Mouse (Mus musculus): ENCODE measurements at regions not wholly inside any gene's neighbourhood (a gene's known extent, or its start where the extent isn't known, plus 50 kb on each side); places are given as distances from the start of the nearest gene placed in this dataset.

DNA sequence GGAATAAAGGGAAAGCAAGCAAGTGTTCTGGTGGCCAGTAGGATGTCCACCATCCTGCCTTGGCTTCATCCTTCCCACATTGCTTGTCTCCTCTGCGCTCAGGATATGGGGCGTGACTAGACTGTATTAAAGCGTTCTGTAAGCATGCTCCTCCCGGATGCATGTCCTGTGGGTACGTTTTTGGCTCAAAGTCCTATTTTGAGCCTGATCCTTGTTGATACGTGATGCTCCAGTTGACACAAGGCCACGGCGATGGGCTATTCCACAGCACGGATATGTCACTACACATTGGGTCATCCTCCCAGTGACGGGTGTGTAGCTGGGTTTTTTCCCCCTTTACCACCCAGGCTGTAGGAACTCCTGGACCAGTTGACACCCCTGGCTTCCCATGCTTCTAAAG lies 110.6 kb downstream of the Mn1 start:
- peaks cover 21% of the 10 kb centered on the region for H3K27me3 ChIP-seq
- ATAC-seq (ENCODE audit: low FRiP score) = no peak
- no peak overlapping the region for H3K4me2 ChIP-seq
- no peaks in the 10 kb centered on the region for H3K9me3 ChIP-seq
- H3K9ac ChIP-seq = no peak overlapping the region
- H3K4me1 ChIP-seq = peaks cover 41% of the 10 kb centered on the region
- H3K27ac ChIP-seq = no peak overlapping the region
- H3K4me3 ChIP-seq (replicated peaks) = no peak overlapping the region
- 91% methylated on average over 10 of the region's 10 CpGs for WGBS
- no peaks in the 10 kb centered on the region for H3K36me3 ChIP-seq (replicated peaks)

DNA sequence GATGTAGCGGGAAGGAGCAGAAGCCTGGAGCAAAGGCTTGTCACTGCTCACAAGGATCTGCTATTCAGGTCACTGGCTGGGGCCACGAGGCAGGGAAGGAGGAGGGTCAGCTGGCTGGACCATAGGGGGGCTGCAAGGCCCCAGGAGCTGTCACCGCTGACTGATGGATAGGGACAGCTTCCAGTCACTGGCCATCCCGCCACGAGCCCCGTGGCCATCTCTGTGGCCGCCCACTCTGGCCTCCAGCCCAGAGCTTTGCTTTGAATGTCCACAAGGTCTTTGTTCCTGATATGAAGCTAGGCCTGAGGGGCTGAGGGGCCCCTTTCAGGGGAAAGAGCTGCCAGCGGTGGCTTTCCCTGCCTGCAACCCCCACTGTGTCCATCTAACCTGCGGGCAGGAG lies 111.9 kb downstream of the Mn1 start:
- H3K4me3 ChIP-seq (replicated peaks) = no peak overlapping the region
- 14% methylated on average over 9 of the region's 9 CpGs for WGBS
- no peaks in the 10 kb centered on the region for H3K9me3 ChIP-seq
- H3K4me2 ChIP-seq = no peak overlapping the region
- H3K27me3 ChIP-seq = peaks cover 26% of the 10 kb centered on the region
- H3K4me1 ChIP-seq = peaks cover 40% of the 10 kb centered on the region
- no peak overlapping the region for H3K9ac ChIP-seq
- ATAC-seq (ENCODE audit: low FRiP score) = peak; percentile 40; the same call in 1 of the 2 replicates
- H3K27ac ChIP-seq = peak overlapping the region; percentile 62
- no peaks in the 10 kb centered on the region for H3K36me3 ChIP-seq (replicated peaks)

DNA sequence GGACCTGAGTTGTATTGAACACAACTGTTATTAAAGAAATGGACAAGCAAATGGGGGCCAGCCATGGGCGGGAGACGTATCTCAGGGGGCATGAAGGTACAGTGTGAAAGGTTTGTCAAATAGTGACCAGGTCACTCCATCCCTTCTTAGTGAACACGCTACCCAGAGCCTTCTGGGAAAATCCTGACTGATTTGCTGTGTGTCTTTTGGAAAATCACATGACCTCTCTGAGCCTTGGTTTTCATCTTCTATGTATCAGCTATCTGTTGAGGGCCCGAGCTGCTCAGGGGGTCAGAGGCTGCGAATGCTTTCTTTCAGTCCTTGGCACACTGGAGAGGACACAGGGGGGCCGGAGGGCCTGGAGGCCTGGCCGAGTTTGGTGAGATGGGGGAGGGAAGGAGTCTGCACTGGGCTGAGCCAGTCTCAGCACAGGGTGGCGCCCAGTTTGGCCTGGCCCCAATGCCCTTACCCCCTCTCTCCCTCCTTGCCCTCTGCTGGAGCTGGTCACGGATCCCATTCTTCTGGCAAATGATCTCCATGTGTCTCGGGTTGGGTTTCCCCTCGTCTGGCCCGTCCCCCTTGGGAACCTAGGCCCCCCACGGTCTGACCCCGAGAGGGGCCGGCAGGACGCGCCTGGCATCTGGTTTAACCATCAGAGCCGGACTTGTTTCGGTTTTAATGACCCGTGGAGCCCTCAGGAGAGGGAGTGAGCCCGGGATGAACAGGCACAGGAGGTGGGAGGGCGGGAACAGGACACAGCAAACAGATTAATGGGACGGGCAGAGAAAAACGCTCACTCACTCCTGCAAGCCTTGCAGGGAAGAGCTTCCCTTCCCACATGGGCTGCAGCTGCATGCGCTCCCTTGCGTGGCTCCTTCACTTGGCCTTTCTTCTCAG lies 113.7 kb downstream of the Mn1 start:
- Histone ChIP-seq H3K4me1 (peaks cover 54% of the 10 kb centered on the region), H3K27me3 (peaks cover 22% of the 10 kb centered on the region), H3K9ac (peak overlapping the region; percentile 12; the same call in 1 of the 2 replicates), H3K36me3 (replicated peaks) (no peaks in the 10 kb centered on the region), H3K4me3 (replicated peaks) (no peak overlapping the region), H3K27ac (0 out of 2 replicates have a peak overlapping the region, but pooled peaks have one; percentile 46), H3K4me2 (peak overlapping the region; percentile 21; the same call in 1 of the 2 replicates), H3K9me3 (no peaks in the 10 kb centered on the region)
- ATAC-seq (ENCODE audit: low FRiP score) = peak; percentile 49; the same call in 1 of the 2 replicates
- 18% methylated on average over 26 of the region's 26 CpGs for WGBS

DNA sequence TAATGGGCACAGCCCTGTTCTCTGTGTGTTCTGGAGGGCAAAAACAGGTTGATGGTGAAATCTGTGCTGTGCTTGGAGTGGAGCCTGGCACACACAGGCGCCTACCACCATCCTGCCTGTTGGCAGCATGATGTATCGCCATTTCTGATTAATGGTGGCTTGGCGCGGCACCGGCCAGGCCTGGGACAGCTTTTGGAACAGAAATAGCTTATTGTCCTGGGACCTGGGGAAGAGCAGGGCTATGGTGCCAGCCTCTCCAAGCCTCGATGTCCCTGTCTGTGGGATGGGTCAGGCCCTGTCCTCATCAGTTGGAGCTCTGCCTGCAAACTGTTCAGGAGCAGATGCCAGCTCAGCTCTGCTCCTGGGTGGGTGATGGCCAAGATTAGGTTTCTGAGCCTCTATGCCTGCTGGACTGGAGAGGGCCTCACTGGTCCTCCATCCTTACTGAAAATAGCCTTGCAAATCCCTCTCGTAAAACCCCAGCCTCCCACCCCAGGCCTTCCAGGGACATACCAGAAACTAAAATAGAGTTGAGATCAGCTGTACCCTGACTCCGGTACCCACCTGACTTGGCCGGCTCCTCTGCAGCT lies 115.4 kb downstream of the Mn1 start:
- no peak for ATAC-seq (ENCODE audit: low FRiP score)
- H3K9ac ChIP-seq = no peak overlapping the region
- no peaks in the 10 kb centered on the region for H3K9me3 ChIP-seq
- 94% methylated on average over 9 of the region's 9 CpGs for WGBS
- no peaks in the 10 kb centered on the region for H3K36me3 ChIP-seq (replicated peaks)
- H3K27me3 ChIP-seq = peaks cover 21% of the 10 kb centered on the region
- no peak overlapping the region for H3K4me3 ChIP-seq (replicated peaks)
- no peak overlapping the region for H3K4me2 ChIP-seq
- H3K4me1 ChIP-seq = peaks cover 55% of the 10 kb centered on the region
- H3K27ac ChIP-seq = no peak overlapping the region

DNA sequence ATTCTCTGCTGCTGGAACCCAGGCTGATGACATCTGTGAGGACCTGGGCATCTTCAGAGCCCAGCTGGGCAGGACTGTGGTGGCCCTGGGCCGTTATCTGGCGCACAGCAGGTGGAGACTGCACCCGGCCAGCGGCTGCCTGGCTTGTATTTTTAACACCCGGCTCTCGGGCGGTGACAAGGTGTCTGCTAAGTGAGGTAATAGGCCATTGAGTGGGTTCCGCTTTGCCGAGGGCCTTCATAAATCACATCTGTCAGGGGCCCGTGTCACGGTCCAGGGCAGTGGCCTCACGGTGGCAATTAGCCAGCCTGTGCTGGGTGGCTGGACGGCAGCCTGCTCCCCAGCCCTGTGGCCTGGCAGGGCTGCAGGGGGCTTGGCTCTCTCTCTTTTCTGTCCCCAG lies 118.8 kb downstream of the Mn1 start:
- 56% methylated on average over 13 of the region's 13 CpGs for WGBS

DNA sequence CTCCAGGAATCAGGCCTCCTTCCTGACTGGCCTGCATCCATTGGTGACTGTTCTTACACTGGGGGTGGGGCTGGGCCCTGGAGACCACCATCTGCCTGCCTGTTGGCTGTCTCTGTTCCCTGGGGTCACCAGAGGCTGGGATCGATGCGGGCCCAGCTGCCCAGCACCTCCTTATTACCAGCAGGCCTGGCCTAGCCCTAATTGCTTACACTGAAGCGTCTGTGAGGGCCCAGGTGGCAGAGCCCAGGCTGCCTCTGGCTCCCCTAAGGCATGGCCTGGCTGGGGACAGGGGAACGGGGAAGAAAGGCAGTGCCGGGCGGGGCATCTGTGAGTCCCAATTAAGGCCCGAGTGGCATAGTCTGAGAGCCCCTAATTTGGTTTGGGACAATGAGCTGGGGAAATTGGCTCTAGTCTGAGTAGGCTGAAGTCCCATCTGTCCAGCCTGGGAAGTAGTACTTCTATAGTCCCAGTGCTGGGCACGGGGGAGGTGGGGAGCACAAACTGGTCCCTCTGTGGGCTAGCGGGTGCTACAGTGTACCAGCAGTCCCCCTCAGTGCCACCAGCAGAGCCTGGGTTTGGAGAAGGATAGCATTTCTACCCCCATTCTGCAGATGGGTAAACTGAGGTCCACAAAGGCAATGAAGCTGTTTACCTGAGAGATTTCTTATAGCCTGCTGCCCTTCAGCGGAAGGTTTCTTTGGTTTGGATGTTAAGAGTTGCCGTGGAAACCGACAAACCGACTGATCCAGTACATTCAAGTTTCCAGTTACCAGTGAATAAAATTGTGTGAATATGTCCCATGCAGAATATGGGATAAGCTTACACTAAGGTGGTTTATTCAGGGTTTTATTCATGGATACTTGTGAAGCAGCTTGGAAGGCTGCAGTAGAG lies 121.6 kb downstream of the Mn1 start:
- Histone ChIP-seq H3K4me3 (replicated peaks) (no peak overlapping the region), H3K4me1 (peaks cover 49% of the 10 kb centered on the region), H3K27me3 (peaks cover 4% of the 10 kb centered on the region; the same call in 1 of the 2 replicates), H3K4me2 (no peak overlapping the region), H3K36me3 (replicated peaks) (no peaks in the 10 kb centered on the region), H3K9ac (no peak overlapping the region; the same call in 1 of the 2 replicates), H3K9me3 (no peaks in the 10 kb centered on the region), H3K27ac (peak overlapping the region; percentile 83)
- ATAC-seq (ENCODE audit: low FRiP score) = peak; percentile 78
- WGBS = 43% methylated on average over 13 of the region's 13 CpGs

More for the DNA sequence above, 118.8 kb downstream of the Mn1 start:
- peaks cover 55% of the 10 kb centered on the region for H3K4me1 ChIP-seq
- no peak overlapping the region for H3K9ac ChIP-seq
- H3K36me3 ChIP-seq (replicated peaks) = no peaks in the 10 kb centered on the region
- H3K9me3 ChIP-seq = no peaks in the 10 kb centered on the region
- peak overlapping the region; percentile 66 for H3K27ac ChIP-seq
- no peak for ATAC-seq (ENCODE audit: low FRiP score)
- H3K27me3 ChIP-seq = peaks cover 21% of the 10 kb centered on the region
- no peak overlapping the region for H3K4me3 ChIP-seq (replicated peaks)
- no peak overlapping the region for H3K4me2 ChIP-seq

DNA sequence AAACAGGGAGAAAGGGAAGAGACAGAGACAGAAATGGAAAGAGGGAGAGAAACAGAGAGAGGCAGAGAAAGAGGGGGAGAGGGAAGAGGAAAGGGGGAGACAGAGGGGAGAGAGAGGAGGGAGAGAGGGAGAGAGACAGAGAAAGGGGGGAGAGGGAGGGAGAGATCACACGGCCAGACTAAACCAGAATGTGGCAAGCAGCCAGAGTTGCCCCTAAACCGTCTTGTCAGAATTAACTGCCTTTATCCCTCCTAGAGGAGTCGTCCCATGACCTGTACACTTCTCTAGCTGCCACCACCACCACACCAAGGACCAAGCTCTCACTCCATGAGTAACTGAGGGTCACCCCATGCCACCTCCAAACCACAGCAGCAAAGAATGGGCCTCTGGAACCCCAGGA lies 123.3 kb downstream of the Mn1 start:
- 12% methylated on average over 3 of the region's 3 CpGs for WGBS
- no peaks in the 10 kb centered on the region for H3K36me3 ChIP-seq (replicated peaks)
- ATAC-seq (ENCODE audit: low FRiP score) = no peak
- no peak overlapping the region for H3K4me2 ChIP-seq
- 0 out of 2 replicates have a peak overlapping the region, but pooled peaks have one; percentile 25 for H3K27ac ChIP-seq
- no peaks in the 10 kb centered on the region for H3K27me3 ChIP-seq
- H3K4me3 ChIP-seq (replicated peaks) = no peak overlapping the region
- H3K9me3 ChIP-seq = no peaks in the 10 kb centered on the region
- H3K9ac ChIP-seq = no peak overlapping the region
- peaks cover 39% of the 10 kb centered on the region for H3K4me1 ChIP-seq

DNA sequence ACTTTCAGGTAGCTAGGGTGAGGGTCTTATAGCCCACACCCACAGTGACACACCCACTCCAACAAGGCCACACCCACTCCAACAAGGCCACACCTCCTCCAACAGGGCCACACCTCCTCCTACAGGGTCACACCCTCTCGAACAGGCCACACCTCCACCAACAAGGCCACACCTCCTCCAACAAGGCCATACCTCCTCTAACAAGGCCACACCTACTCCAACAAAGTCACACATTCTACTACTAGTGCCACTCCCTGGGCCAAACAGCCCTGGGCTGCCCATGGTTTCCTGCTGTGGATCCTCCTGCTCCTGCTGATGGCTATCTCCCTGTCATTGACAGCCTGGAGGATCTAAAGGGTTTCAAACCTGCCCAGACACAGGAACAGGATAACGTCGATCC lies 124.9 kb downstream of the Mn1 start:
- Histone ChIP-seq H3K27ac (no peak overlapping the region), H3K9ac (no peak overlapping the region), H3K27me3 (0 out of 2 replicates have a peak, but pooled peaks cover 4% of the 10 kb centered on the region), H3K9me3 (no peaks in the 10 kb centered on the region), H3K4me2 (no peak overlapping the region), H3K4me3 (replicated peaks) (no peak overlapping the region), H3K36me3 (replicated peaks) (no peaks in the 10 kb centered on the region), H3K4me1 (peaks cover 30% of the 10 kb centered on the region)
- no peak for ATAC-seq (ENCODE audit: low FRiP score)
- WGBS = 94% methylated on average over 3 of the region's 3 CpGs

DNA sequence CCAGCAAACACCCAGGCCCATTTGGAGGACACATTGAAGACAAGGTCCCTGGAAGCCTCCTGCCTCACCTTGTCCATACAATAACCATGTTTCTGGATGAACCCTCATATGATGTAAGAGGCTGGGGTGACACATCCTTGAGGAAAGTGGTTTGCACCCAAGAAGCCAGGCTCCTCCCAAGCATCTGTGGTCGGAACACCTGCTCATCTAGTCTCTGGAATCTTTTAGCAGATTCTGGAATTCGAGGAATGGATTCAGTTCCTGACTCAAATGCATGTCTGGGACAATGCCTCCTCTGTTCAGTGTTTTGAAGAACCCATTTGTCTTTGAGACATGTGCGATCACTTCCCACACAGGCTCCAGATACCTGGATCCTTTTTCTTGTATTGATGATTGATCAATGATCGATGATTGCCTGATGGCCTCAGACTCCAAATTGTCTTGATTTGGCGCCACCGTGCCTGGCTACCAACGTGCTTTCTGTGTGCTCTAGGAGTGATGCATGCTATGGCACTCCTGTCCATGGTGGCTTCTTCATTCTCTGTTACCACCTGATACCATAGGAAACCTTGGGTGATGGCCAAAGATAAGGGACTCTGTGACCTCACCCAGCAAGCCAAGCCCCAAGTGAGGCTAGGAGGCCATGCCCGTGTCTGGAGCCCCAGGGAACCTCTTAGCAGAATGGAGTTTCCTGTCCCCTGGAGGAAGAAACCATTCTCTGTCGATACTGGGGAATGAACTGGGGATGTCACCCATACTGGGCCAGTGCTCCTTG lies 126.7 kb downstream of the Mn1 start:
- Histone ChIP-seq H3K27ac (no peak overlapping the region), H3K4me3 (replicated peaks) (no peak overlapping the region), H3K9me3 (no peaks in the 10 kb centered on the region), H3K4me2 (no peak overlapping the region), H3K36me3 (replicated peaks) (no peaks in the 10 kb centered on the region), H3K4me1 (peaks cover 16% of the 10 kb centered on the region), H3K9ac (no peak overlapping the region), H3K27me3 (0 out of 2 replicates have a peak, but pooled peaks cover 4% of the 10 kb centered on the region)
- ATAC-seq (ENCODE audit: low FRiP score) = no peak
- WGBS = 91% methylated on average over 9 of the region's 9 CpGs

DNA sequence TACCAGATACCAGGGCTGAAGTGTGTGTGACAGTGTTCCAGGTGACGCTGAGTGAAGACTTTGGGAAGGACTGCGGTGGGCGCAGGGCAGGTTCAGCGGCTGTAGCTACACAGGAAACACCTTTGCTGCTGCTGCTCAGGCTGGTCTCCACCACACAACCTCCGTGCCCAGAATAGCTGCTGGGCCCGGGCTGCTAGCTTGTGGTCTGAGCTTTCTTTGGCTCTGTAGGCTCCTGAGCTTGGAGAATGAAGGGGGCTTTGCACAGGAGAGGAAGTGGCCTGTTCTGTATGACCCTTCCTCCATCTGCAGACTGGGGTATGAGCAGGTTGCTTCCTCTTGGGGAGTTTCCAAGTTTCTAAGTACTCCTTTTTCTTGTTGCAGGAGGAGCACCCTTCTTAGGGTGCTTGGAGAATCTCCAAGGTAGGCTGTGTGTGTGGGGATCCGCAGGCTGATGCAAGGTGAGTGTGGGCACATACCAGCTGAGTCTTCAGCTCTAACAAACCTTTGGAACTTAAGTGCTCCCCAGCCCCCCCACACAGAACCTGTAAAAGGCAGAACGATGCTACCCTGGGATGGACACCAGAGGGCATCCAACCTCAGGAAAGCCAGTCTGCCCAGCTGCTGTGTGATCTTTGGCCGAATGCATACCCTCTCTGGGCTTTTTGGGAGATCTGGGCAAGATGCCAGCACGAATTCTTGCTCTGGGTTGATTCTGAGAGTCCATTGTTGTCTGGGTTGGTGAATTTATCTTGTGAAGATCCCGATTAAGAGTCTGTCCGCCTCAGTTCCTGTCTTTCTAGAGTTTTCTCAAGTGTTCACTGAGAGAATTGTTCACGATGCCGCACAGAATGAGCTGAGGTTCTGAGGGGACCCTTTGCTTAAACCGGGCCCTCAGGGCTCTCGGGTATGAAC lies 136.6 kb downstream of the Mn1 start:
- no peaks in the 10 kb centered on the region; the same call in 1 of the 2 replicates for H3K9me3 ChIP-seq
- H3K4me2 ChIP-seq = no peak overlapping the region
- H3K4me3 ChIP-seq (replicated peaks) = no peak overlapping the region
- no peak for ATAC-seq (ENCODE audit: low FRiP score)
- 75% methylated on average over 16 of the region's 16 CpGs for WGBS
- 0 out of 2 replicates have a peak overlapping the region, but pooled peaks have one; percentile 40 for H3K9ac ChIP-seq
- H3K27ac ChIP-seq = peak overlapping the region; percentile 94
- no peaks in the 10 kb centered on the region for H3K36me3 ChIP-seq (replicated peaks)
- H3K4me1 ChIP-seq = peaks cover 41% of the 10 kb centered on the region
- H3K27me3 ChIP-seq = no peaks in the 10 kb centered on the region
